ENCODE assay signal across 25 mouse cellular contexts in genomic region chr10:18750057-18750456, GRCm38 (mm10). TPM values are rescaled to one million over a fixed set of nuclear protein-coding genes. Genes with fewer than 3 reads are reported as not detected.
"Had no signal": no experiment of that assay in that cellular context is flagged by ENCODE, and none has a peak within 500 bp of the region (broad histone marks: within the 10 kb centered on the region; RNA-seq: fewer than 3 reads in every experiment).

No protein-coding gene starts in this region.

- H3K27me3 ChIP-seq: lung, embryonic 15.5 days; midbrain, embryonic 13.5 days; midbrain, embryonic 15.5 days; neural tube, embryonic 12.5 days had no signal

- H3K9ac ChIP-seq: liver, postnatal 0 days; lung, embryonic 15.5 days; midbrain, embryonic 13.5 days; midbrain, embryonic 15.5 days; neural tube, embryonic 12.5 days had no signal

- H3K9me3 ChIP-seq: lung, embryonic 15.5 days; megakaryocyte, embryonic 14.5 days; midbrain, embryonic 13.5 days; midbrain, embryonic 15.5 days; neural tube, embryonic 12.5 days had no signal

- H3K27ac ChIP-seq: lung, embryonic 15.5 days; macrophage; midbrain, embryonic 13.5 days; midbrain, embryonic 15.5 days; neural tube, embryonic 12.5 days had no signal

- DNase-seq: liver, postnatal 0 days; lung, adult 2 months; lung, postnatal 14 days; lung, postnatal 36 days; right cerebral cortex, postnatal 25 days; right cerebral cortex, postnatal 4 days; spleen, adult 18-20 months; thymus, adult 18-20 months; thymus, postnatal 14 days; thymus, postnatal 36 days had no signal

- H3K4me3 ChIP-seq: lung, embryonic 15.5 days; megakaryocyte, embryonic 14.5 days; midbrain, embryonic 13.5 days; midbrain, embryonic 15.5 days; neural tube, embryonic 12.5 days had no signal

- H3K36me3 ChIP-seq: lung, embryonic 15.5 days; midbrain, embryonic 13.5 days; midbrain, embryonic 15.5 days; neural tube, embryonic 12.5 days had no signal

- ATAC-seq: liver, postnatal 0 days; lung, postnatal 0 days; midbrain, embryonic 13.5 days; midbrain, embryonic 15.5 days had no signal

- H3K4me1 ChIP-seq: lung, embryonic 15.5 days; megakaryocyte, embryonic 14.5 days; midbrain, embryonic 13.5 days; midbrain, embryonic 15.5 days; neural tube, embryonic 12.5 days had no signal

- H3K4me2 ChIP-seq: lung, embryonic 15.5 days; midbrain, embryonic 11.5 days; midbrain, embryonic 13.5 days; midbrain, embryonic 15.5 days; neural tube, embryonic 12.5 days had no signal

RNA-seq across cellular contexts. Expression of gene Arfgef3, which starts 6.3 kb away (rescaled TPM):
- total RNA-seq: monocyte, adult 5-6 weeks; neutrophil, adult 5-6 weeks had no signal

RNA-seq across cellular contexts. Expression of gene Gm4922, which starts 36.5 kb away (rescaled TPM):
- total RNA-seq: megakaryocyte progenitor cell, adult 5-6 weeks; midbrain, postnatal 0 days; monocyte, adult 5-6 weeks had no signal
- polyA plus RNA-seq: liver, postnatal 0 days; lung, adult 2 months; lung, embryonic 15.5 days; macrophage; small intestine, adult 2 months; stomach, embryonic 14.5 days; thymus, postnatal 0 days had no signal
